19 mouse cellular contexts compared by ENCODE assay signal in the genomic region with DNA sequence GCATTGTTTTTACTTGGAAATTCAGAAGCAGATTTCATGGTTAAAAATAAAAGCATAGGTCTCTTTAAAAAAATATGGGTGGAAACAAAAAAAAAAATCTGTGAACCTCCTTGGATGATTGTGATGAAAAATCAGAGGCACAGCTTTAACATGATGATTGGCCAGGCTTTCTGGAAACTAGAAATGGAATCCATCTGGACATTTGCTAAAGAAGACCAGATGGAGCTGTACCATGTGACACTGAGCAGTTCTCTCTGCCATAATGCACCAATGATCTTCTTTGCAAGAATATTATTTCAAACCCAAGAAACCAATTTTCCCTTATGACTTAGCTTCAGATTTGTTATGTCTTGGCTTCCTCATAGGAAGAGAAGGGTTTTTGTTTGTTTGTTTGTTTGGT. TPM values are rescaled to one million over a fixed set of nuclear protein-coding genes. Genes with fewer than 3 reads are reported as not detected.
DNase-seq lines count a peak whose midpoint lies in the region; ATAC-seq lines count a peak whose summit lies in the region.
"Had no signal": no experiment of that assay in that cellular context is flagged by ENCODE, and none has a peak within 500 bp of the region (broad histone marks: within the 10 kb centered on the region; RNA-seq: fewer than 3 reads in every experiment).

No protein-coding gene starts in this region.

- peak; percentile 3 to 17 for DNase-seq in cerebellum, postnatal 14 days
- DNase-seq in cerebellum, postnatal 4 days (ENCODE audit: low spot score in 2 of 2): no peak
- peak; percentile 17 for DNase-seq in layer of hippocampus, adult 11-12 months (ENCODE audit: low spot score)
- DNase-seq in layer of hippocampus, postnatal 10 days (ENCODE audit: low spot score in 2 of 2): no peak
- peak; percentile 22 to 52 for DNase-seq in right cerebral cortex, postnatal 10 days (ENCODE audit: low spot score in 2 of 2)
- DNase-seq in right cerebral cortex, postnatal 25 days: no peak
- no peak for DNase-seq in heart, postnatal 25 days (ENCODE audit: low spot score)
- DNase-seq: adrenal gland, adult 2 months; gastrocnemius, postnatal 25 days; kidney, adult 8-10 months; kidney, postnatal 36 days; liver, embryonic 13.5 days; spleen, adult 18-20 months; thymus, adult 2 months had no signal

- ATAC-seq in erythroblast, adult 5-6 weeks (replicated peaks; ENCODE audit: low FRiP score, poor library complexity, severe bottlenecking): no peak
- ATAC-seq: inflammation-experienced regulatory T-cells, adult 6 months; lung, postnatal 0 days; midbrain, embryonic 13.5 days had no signal

- intact Hi-C loops in heart, postnatal 25 days (cut with DNase I): no loop called here

RNA-seq across cellular contexts. Expression of a gene that starts 28.6 kb away (rescaled TPM):
- 10 to 100 TPM; 30.3 to 32.1 TPM for total RNA-seq in layer of hippocampus, postnatal 10 days (2021)
- not detected in 2 replicates for total RNA-seq in erythroblast, adult 5-6 weeks (2015; ENCODE audit: low replicate concordance)
- total RNA-seq in erythroblast, adult 5-6 weeks (2017; ENCODE audit: low replicate concordance): not detected in 2 replicates
- total RNA-seq in heart, postnatal 25 days (2021): under 1 TPM in 1 of 2 experiments, not detected in 1; 0.05 TPM
- total RNA-seq: gastrocnemius, postnatal 25 days; megakaryocyte progenitor cell, adult 5-6 weeks had no signal

Comparison
In these comparisons a context has a peak if more than half of its experiments do, and no peak if none do; other contexts are left out.
1. DNase-seq: peak in cerebellum, postnatal 14 days (2 of 2), layer of hippocampus, adult 11-12 months (single experiment) and right cerebral cortex, postnatal 10 days (2 of 2); none in cerebellum, postnatal 4 days (0 of 2), layer of hippocampus, postnatal 10 days (0 of 2), right cerebral cortex, postnatal 25 days (single experiment) and heart, postnatal 25 days (single experiment).
2. RNA of a gene that starts 28.6 kb away (total RNA-seq): 30.3 to 32.1 TPM in layer of hippocampus, postnatal 10 days; 0.05 TPM in heart, postnatal 25 days and not detected in erythroblast, adult 5-6 weeks; every median in the first group is over 10 times any median in the second.